Mouse (Mus musculus) urinary bladder, postnatal 36 days (tissue): Measurements from ENCODE around the gene Lyrm9.
A peak's percentile ranks its signal among the peaks of the same experiment; 100 is the strongest.

Experiments
- DNase-seq, 2 experiments: peaks; one replicate each; pipeline ENCODE4 v3.0.0; 2022; ENCODE audit warnings: low spot score in 2 of 2, mixed read lengths in 1 of 2

The Lyrm9 gene

GRCm38 (mm10) chr11:78814461-78814941 lies 11.9 kb upstream of the Lyrm9 start:
- DNase-seq, result no peak

DNA sequence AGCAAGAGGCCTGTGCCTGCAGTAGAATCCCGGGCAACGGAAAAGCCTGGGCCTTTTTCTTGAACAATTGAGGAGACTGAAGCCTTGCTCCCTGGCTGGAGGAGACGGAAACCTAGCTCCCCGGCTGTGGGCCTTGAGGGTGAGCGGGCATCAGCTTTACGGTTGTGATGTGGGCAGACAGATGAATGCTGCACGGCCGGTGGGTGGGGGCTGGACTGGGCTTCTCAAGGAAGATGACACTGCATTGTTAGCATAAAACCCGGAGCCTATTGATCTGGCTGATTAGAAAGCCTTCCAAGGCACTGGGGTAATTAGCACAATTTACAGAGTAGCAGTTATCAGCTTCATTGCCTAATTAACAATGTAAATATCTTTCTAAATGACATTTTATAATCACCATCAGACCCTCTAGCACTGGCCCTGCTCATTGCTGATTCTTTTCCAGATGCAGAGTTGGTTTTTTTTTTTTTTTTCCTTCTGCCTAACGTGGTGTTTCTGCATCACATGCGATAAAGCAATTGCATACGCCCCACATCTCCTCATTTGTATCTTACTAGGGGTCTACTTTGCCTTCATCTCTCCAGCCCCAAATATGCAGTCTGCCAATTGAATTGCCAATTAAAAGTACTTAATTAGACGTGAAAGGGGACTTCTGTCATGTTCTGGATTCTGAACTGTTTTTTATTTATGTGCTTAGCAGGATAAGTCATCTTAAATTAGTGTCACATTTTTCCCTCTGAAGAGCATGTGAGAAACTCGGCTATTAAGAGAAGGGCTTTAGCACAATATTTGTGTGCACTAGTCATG lies 10.2 kb upstream of the Lyrm9 start:
- DNase-seq, result no peak

DNA sequence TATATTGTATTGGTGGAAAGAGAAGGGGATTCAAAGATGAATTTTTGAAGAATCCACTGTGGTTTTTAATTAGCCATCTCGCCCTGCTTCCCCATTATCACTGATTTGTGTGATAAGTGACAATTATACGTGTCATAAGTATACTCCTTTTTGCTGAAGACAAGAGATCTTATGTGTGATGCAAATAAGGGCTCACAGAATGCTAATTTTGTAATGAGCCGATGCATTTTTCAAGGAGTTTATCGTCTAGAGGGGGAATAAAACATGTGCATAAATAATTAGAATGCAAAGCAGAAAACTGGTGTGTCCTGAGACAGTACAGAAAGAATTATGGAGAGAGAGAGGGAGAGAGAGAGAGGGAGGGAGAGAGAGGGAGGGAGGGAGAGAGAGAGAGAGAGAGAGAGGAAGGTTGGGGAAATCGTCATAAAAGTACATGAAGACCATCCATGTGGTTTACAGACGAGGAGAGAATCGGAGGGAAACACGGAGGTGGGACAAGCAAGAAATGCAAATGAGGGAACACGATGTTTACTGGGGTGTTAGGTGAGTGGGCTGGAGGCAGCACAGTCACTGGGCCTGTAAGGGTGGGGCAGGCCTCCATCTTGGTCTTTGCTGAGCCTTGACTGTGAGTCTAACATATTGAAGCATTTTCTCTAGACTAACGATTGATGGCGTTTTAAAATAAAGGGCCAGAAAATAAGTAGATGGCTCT lies 8.9 kb upstream of the Lyrm9 start:
- no peak for DNase-seq

GRCm38 (mm10) chr11:78820337-78821000 lies 5.9 kb upstream of the Lyrm9 start:
- DNase-seq, result no peak

DNA sequence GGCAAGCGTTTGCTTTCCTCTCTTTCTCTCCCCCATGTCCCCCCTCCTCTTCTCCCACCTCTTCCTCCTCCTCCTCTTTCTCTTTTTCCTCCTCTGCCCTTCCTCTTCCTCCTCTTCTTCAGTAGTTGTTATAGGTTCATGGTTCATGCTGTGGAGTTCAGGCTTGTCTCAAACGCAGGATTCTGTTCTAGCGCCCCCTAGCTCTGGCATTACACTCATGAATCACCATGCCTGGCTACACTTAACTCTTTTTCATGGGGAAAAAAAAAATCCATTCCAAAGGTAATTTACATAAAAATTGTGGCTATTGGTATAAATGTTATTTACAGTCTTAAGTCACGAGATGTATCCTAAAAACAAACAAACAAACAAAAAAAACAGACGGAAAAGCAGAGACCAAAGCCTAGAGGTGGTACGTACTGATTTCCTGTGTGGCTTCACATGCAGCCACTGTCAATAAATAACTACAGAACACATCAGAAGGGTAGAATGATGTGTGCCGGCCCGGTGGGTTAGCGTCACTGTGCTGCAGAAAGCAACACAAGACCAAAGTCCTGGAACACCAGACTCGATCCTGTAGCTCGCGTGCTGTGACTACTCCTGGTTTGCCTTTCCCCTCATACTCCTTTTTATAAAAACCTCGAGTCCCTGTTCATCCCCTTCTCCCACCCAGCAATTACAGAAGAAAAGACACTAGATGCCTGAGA lies 3.4 kb upstream of the Lyrm9 start:
- DNase-seq, result no peak

DNA sequence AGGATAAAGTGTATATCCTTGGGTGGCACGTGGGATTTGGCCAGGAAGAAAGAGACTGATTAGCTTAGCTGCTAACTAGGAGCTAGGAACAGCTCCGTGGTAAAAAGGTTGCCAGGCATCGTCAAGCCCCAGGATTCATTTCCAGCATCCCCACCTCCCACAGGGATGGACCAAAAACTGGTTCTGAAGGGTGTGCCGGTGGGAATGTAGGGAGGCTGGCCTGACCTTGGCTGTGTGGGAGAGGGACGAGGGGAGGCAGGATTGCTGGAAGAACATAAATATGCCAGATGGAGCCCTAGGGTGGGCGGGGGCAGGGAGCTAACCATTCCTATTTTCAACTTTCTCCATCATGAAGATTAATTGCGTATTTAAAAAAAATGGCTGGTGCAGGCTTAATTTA lies 1.2 kb downstream of the Lyrm9 start:
- DNase-seq, result no peak

DNA sequence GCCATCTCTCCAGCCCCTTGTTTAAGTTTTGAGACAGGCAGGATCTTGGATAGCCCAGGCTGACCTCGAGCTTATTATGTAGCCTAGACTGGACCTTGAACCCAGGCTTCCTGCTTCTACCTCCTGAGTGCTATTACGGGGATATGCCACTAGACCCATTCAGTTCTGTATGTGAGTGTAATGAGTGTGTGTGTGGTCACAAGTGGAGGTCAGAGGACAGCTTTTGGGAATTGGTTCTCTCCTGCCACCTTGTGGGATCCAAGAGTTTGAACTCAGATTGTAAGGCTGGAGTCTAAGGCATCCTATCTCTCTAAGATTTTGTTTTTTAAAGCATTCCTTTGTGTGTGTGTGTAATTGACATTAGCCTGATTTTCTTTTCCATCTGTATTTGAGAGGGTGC lies 2.0 kb downstream of the Lyrm9 start:
- DNase-seq, result no peak

DNA sequence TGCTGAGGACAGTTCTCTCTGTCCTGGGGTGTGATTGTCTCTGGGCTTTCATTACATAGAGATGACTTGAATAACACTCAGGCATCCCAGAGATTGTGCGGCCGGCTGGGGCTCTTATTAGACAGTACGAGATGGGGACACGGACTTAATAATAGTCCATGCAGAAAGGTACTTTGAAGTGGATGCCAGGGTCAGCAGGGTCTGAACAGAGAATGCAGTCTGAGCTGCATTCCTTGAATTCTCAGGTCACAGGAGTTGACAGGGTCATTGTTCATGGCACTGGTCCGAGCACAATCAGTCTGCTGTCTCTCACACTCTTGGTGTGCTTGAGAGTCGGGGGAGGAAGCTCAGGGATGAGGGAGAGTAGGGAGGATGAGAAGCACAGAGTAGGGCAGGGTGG lies 3.0 kb downstream of the Lyrm9 start:
- DNase-seq, result no peak

- DNase-seq, result no peak
Measured at GRCm38 (mm10) chr11:78830180-78830579, 3.8 kb downstream of the Lyrm9 start.

GRCm38 (mm10) chr11:78831716-78832115 lies 5.3 kb downstream of the Lyrm9 start:
- no peak for DNase-seq

DNA sequence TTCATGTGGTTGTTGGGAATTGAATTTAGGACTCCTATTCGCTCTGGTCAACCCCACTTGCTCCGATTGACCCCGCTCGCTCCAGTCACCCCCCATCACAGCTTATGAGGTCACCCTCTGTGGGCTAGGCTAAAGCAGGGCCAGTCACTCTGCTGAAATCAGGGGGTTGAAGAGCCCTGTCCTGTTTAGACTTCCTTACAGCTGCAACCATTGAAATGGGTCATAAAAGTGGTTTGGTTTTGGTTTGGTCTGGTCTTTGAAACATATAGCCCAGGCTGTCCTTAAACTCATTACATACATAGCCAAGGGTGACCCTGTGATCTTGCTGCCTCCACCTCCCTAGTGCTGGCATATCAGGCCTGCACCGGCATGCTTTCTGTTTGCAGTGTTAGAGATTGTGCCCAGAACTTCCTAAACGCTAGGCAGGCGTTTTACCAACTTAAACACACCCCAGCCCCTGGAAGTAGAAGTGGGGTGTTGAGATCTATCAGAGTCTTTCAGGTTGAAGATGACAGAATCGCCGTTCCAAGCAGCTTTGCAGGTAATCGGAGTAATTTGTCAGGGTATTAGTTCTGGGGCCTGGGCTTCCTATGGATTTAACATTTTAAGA lies 5.8 kb downstream of the Lyrm9 start:
- DNase-seq, result no peak

DNA sequence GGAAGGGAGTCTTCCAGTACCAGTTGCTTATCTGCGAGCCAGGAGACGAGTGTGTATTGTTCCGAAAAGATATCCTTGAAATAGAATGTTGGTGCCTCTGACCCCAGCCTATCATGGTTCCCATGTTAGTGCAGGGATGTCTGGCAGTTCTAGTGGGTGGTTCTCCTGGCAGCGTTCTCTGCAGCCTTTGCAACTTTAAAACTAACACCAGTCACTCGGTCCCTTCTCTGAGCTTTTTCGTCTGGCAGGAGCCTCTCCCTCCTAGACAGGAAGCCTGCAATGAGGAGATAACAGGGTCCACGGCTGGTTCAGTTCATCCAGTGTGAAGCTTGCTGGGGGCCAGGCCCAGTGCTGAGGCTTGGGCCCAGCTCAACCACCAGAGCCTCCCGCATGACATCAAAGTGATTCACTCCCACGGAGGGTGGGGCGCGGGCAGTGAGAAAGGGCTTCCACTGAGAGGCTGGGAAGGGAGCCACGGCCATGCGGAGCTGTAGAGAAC lies 6.5 kb downstream of the Lyrm9 start:
- DNase-seq, result peak; percentile 20 to 27

DNA sequence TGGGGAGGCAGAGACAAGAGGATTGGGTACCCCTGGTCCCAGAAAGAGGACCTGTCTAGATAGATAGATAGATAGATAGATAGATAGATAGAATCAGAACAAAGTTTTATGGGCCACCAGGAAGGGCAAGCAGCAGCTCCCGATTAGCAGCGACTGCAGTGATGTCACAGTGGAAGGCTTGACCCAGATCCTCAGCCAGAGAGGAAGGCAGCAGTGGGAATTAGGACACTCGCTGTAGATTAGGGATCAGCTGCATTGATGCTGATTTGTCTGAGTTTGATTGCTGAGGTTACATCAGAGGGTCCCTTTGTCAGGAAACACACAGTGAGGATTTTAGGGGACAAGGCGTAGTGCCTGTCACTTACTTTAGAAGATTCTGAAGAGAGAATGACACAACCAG lies 10.1 kb downstream of the Lyrm9 start:
- no peak for DNase-seq

- peak; percentile 47 to 67 for DNase-seq
Measured at GRCm38 (mm10) chr11:78837989-78838388, 11.6 kb downstream of the Lyrm9 start.

GRCm38 (mm10) chr11:78839491-78839890 lies 13.1 kb downstream of the Lyrm9 start:
- DNase-seq, result no peak

DNA sequence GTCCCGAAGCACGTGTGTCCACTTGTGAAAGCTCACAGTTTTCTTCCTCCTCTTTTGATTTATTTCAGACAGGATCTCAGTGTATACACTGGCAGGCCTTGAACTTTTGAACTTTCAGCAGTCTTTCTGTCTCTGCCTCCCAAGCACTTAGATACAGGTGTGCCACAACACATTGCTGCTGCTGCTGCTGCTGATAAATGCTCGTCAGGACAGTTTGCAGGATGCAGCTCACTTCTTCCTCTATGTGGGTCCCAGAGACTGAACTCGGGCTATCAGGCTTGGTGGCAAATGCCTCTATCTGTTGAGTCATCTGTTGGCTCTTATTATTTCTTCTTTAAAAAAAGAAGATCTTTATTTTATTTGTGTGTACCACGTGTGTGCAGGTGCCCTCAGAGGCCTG lies 13.8 kb downstream of the Lyrm9 start:
- no peak for DNase-seq

DNA sequence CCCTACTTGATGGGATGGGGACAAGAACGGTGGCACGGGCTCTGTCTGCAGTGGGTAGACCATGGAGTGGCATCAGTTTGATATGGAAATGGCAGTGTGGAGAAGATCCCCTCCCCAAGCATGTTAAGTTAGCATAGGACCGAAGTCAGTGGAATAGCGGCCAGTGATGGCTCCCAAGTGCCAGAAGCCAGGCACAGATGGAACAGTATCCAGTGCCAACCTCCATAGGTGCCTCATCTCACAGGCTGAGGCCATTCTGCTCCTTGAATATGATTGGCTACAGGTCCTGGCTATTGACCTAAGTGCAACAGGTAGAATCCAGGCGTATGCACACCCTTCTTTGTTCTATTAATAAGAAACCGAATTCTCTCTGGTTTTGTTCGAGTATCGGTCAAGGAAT lies 15.6 kb downstream of the Lyrm9 start:
- DNase-seq, result no peak

DNA sequence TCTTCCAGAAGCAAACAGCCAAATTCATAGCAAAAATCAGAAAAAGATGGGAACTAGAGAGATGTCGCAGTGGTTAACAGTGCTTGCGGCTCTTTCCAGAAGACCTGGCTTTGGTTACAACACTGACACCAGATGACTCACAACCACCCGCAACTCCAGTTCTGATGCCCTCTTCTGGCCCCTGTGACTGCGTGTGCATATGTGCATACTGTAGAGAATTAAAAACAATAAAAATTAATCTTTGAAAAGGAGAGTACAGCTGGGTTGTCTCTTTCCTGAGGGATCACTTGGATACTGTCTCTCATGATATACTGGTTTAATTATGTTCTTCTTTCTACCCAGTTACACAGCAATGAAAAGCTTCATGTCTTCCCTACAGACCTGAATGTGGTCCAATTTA lies 20.2 kb downstream of the Lyrm9 start:
- no peak for DNase-seq

GRCm38 (mm10) chr11:78847884-78848848 lies 21.8 kb downstream of the Lyrm9 start:
- no peak for DNase-seq

DNA sequence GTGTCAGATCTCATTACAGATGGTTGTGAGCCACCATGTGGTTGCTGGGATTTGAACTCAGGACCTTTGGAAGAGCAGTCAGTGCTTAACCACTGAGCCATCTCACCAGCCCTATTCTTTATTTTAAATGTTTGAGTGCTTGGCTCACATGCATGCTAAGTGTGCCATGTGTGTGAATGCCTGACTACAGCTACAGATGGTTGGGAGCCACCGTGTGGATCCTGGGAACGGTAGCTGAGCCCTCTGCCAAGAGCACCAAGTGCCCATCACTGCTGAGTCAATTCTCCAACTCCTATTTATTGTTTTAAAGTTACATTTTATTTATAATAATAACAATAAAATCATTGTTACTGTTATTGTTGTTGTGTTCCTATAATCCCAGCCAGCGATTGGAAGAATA lies 23.5 kb downstream of the Lyrm9 start:
- no peak for DNase-seq
